Mouse (Mus musculus) ES-E14 (cell line): Measurements from ENCODE around the gene Asb13. TPM values are rescaled to one million over a fixed set of nuclear protein-coding genes. Genes with fewer than 3 reads are reported as not detected.
A peak's percentile ranks its signal among the peaks of the same experiment; 100 is the strongest.

Experiments
- DNase-seq: peaks from one replicate; pipeline ENCODE4 v3.0.0-alpha.2; 2013; ENCODE audit warnings: low read depth, low spot score
- H3K27ac ChIP-seq: 2 replicates; pipeline ENCODE4 v1.5.1; 2012; ENCODE audit warnings: low read depth, mild to moderate bottlenecking, low read length, moderate library complexity, mixed read lengths; ENCODE audit not compliant: poor library complexity, insufficient read depth, severe bottlenecking
- H3K36me3 ChIP-seq: 2 replicates; pipeline ENCODE4 v1.6.1; 2012; ENCODE audit warnings: mild to moderate bottlenecking, low read length, moderate library complexity, mixed read lengths; ENCODE audit not compliant: control insufficient read depth, poor library complexity, insufficient read depth, severe bottlenecking
- H3K4me1 ChIP-seq, 2 experiments: fragments of 150-350 bp in 1 of 2; sonication (generic) in 1 of 2; 2 replicates each; pipeline ENCODE4 v1.6.1; 2012; ENCODE audit warnings: low read length in 2 of 2, mild to moderate bottlenecking in 1 of 2, mixed read lengths in 1 of 2; ENCODE audit not compliant: control insufficient read depth in 2 of 2, insufficient read depth in 2 of 2, poor library complexity in 1 of 2
- H3K4me3 ChIP-seq, 2 experiments: fragments of 150-350 bp in 1 of 2; sonication (generic) in 1 of 2; 2 replicates each; pipeline ENCODE4 v1.5.1; 2012; ENCODE audit warnings: low read length in 2 of 2, low read depth in 1 of 2, mild to moderate bottlenecking in 1 of 2, mixed read lengths in 1 of 2; ENCODE audit not compliant: insufficient read depth in 1 of 2, poor library complexity in 1 of 2, severe bottlenecking in 1 of 2
- H3K9ac ChIP-seq: 2 replicates; pipeline ENCODE4 v1.6.1; 2012; ENCODE audit warnings: low read depth, mild to moderate bottlenecking, low read length, mixed read lengths; ENCODE audit not compliant: poor library complexity, insufficient read depth, severe bottlenecking
- H3K9me3 ChIP-seq: fragments of 150-350 bp; sonication (generic); 2 replicates; pipeline ENCODE4 v1.6.1; 2012; ENCODE audit warnings: low read depth, mild to moderate bottlenecking, low read length; ENCODE audit not compliant: control insufficient read depth, insufficient read depth
- CHD2 ChIP-seq: IDR thresholded peaks from 2 replicates; pipeline ENCODE4 v1.6.1; 2014; ENCODE audit warnings: mild to moderate bottlenecking, low read depth, low read length, inconsistent platforms
- HCFC1 ChIP-seq: IDR thresholded peaks from 2 replicates; pipeline ENCODE4 v1.6.1; 2012; ENCODE audit warnings: low read length, inconsistent platforms, borderline replicate concordance; ENCODE audit not compliant: insufficient read depth
- MAFK ChIP-seq: IDR thresholded peaks from 2 replicates; pipeline ENCODE4 v1.6.1; 2014; ENCODE audit warnings: mild to moderate bottlenecking, low read depth, low read length, inconsistent platforms; ENCODE audit not compliant: insufficient read depth
- ZC3H11A ChIP-seq: IDR thresholded peaks from 2 replicates; pipeline ENCODE4 v1.6.1; 2012; ENCODE audit warnings: low read depth, mild to moderate bottlenecking, inconsistent platforms, low read length, borderline replicate concordance
- ZNF384 ChIP-seq: IDR thresholded peaks from 2 replicates; pipeline ENCODE4 v1.6.1; 2012; ENCODE audit warnings: low read depth, low read length, inconsistent platforms
- in situ Hi-C, 2 experiments: fragments of 600-800 bp; cut with MboI; formaldehyde crosslinking; loops; one replicate each; pipeline ENCODE4 v1.15.1; 2025; ENCODE audit warnings: low sequenced_read_pairs in 2 of 2, inconsistent platforms in 1 of 2; ENCODE audit not compliant: unreplicated experiment in 2 of 2
- total RNA-seq: library from RNA; depleted of rRNA; stranded (reverse); fragments of 300-350 nt; gene quantifications from 2 replicates; pipeline ENCODE4 v1.2.3, GENCODE M21; 2012

Asb13 gene
- total RNA-seq, 1 experiment, result 2.3 TPM

DNA sequence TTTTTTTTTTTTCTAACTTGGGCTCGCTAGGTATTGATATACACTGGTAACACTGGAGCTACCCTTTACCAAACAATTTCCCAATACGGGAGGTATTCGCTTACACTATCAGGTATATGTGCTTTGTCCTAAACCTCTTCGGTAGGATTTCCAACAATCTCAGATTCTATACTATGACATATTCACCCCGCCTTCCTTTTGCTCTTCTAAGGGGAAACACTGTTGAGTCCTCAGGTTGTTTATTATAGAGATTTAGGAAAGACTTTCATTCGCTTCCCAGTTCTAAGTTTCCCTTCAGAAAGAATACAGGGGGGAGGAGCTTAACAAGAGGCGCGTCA lies 24.1 kb upstream of the Asb13 start:
- Histone ChIP-seq H3K27ac (no peak overlapping the region), H3K9ac (peak overlapping the region; percentile 77), H3K4me1 (no peaks in the 10 kb centered on the region), H3K9me3 (peaks cover 6% of the 10 kb centered on the region), H3K4me3 (peak overlapping the region; percentile 75 to 93), H3K36me3 (no peaks in the 10 kb centered on the region)
- in situ Hi-C loops, result no loop called here
- TF ChIP-seq ZNF384 (no peak), ZC3H11A (no peak), MAFK (no peak), HCFC1 (no peak), CHD2 (no peak)
- no peak for DNase-seq

DNA sequence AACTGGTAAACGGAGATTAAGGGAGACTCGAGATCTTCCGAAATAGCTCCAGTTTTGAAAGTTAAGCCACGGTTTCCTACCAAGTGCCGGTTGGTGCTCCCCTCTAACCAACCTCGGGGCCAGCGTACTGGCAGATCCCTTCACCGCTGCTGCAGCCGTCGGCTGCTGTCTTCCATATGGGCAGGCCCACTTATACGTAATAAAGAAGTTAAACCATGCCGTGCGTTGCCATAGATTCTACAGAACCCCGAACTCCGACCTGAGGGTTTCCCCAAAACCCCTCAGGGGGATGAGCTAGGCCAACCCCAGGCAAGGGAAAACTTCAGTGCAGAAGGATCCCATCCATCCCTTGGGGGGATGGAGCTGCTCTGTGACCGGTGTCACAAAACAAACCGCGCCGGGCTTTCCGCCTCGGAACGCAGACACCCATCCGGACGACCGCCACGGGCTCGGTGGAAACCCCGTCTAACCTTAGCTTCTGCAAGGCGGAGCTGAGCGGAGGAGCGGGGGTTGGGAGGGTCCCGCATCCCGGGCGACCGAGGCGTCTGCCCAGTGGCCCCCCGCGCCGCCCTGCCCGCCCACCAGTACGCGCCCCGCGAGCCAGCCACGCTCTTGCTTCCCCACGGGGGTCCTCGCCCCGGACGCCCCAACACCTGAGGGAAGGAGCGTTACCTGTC lies 23.6 kb upstream of the Asb13 start:
- TF ChIP-seq HCFC1 (no peak), ZNF384 (no peak), ZC3H11A (no peak), CHD2 (no peak), MAFK (no peak)
- Histone ChIP-seq H3K27ac (peak overlapping the region; percentile 30; the same call in 1 of the 2 replicates), H3K4me3 (peak overlapping the region; percentile 75 to 93), H3K9ac (peak overlapping the region; percentile 77), H3K9me3 (peaks cover 6% of the 10 kb centered on the region), H3K36me3 (no peaks in the 10 kb centered on the region), H3K4me1 (no peaks in the 10 kb centered on the region)
- in situ Hi-C loops, result no loop called here
- no peak for DNase-seq

GRCm38 (mm10) chr13:3610795-3611438 lies 22.9 kb upstream of the Asb13 start, which contains the start of gene Fam208b:
Gene Fam208b, minus strand, starts transcription at chr13:3611108.
- Histone ChIP-seq H3K36me3 (no peaks in the 10 kb centered on the region), H3K4me3 (peak within 1 kb of the TSS; percentile 75 to 93), H3K4me1 (no peaks in the 10 kb centered on the region), H3K9me3 (peaks cover 6% of the 10 kb centered on the region), H3K27ac (peak within 1 kb of the TSS; percentile 30; the same call in 1 of the 2 replicates), H3K9ac (peak within 1 kb of the TSS; percentile 77)
- in situ Hi-C loops, result no loop called here
- DNase-seq, result peak; percentile 74
- peak; percentile 60; the same call in 1 of the 2 replicates for TF ChIP-seq HCFC1
- no peak for TF ChIP-seq MAFK
- TF ChIP-seq CHD2, result peak; percentile 97

GRCm38 (mm10) chr13:3627139-3627538 lies 6.7 kb upstream of the Asb13 start:
- TF ChIP-seq MAFK, result no peak
- TF ChIP-seq ZNF384, result no peak
- no peak for TF ChIP-seq ZC3H11A
- TF ChIP-seq CHD2, result no peak
- no peak for TF ChIP-seq HCFC1
- H3K4me3 ChIP-seq, result no peak overlapping the region
- no peaks in the 10 kb centered on the region for H3K36me3 ChIP-seq
- H3K9ac ChIP-seq, result no peak overlapping the region
- in situ Hi-C loops, result loop anchor here in 1 of 2 experiments (25.0 kb wide), 1 partner anchor 215 kb away; no protein-coding TSS in a partner anchor
- H3K9me3 ChIP-seq, result peaks cover 2% of the 10 kb centered on the region; the same call in 1 of the 2 replicates
- H3K27ac ChIP-seq, result no peak overlapping the region
- H3K4me1 ChIP-seq, result 0 out of 4 replicates have a peak, but pooled peaks cover 0 to 1% of the 10 kb centered on the region in 2 experiments
- no peak for DNase-seq
